Mouse (Mus musculus) megakaryocyte, embryonic 14.5 days (primary cell): ENCODE data around the gene Hoxb4. TPM values are rescaled to one million over a fixed set of nuclear protein-coding genes. Genes with fewer than 3 reads are reported as not detected.
A peak's percentile ranks its signal among the peaks of the same experiment; 100 is the strongest.

Experiments
- H3K27me3 ChIP-seq: replicated peaks from 2 replicates; pipeline ENCODE3; 2012; ENCODE audit warnings: inconsistent platforms
- H3K36me3 ChIP-seq: replicated peaks from 2 replicates; pipeline ENCODE3; 2012; ENCODE audit warnings: low read length, inconsistent platforms, mixed read lengths
- H3K4me1 ChIP-seq: 2 replicates; pipeline ENCODE4 v1.6.1; 2012; ENCODE audit warnings: inconsistent platforms
- H3K4me3 ChIP-seq: replicated peaks from 2 replicates; pipeline ENCODE3; 2012; ENCODE audit warnings: moderate library complexity, mild to moderate bottlenecking, inconsistent platforms
- H3K9me3 ChIP-seq: 2 replicates; pipeline ENCODE4 v1.6.1; 2012; ENCODE audit warnings: inconsistent platforms
- FLI1 ChIP-seq: IDR thresholded peaks from 2 replicates; pipeline ENCODE4 v1.6.1; 2012; ENCODE audit warnings: low read length, inconsistent platforms, mixed read lengths
- GATA1 ChIP-seq: IDR thresholded peaks from 3 replicates; pipeline ENCODE4 v1.6.1; 2012; ENCODE audit warnings: mixed read lengths, low read length, inconsistent platforms, borderline replicate concordance
- polyA plus RNA-seq: library from polyadenylated mRNA; stranded (reverse); fragments of >175 nt; gene quantifications from 2 replicates; pipeline ENCODE4 v1.2.3, GENCODE M21; 2012; ENCODE audit warnings: low replicate concordance; ENCODE audit not compliant: insufficient read depth

Gene Hoxb4
- polyA plus RNA-seq, 1 experiment = 4.5 TPM

DNA sequence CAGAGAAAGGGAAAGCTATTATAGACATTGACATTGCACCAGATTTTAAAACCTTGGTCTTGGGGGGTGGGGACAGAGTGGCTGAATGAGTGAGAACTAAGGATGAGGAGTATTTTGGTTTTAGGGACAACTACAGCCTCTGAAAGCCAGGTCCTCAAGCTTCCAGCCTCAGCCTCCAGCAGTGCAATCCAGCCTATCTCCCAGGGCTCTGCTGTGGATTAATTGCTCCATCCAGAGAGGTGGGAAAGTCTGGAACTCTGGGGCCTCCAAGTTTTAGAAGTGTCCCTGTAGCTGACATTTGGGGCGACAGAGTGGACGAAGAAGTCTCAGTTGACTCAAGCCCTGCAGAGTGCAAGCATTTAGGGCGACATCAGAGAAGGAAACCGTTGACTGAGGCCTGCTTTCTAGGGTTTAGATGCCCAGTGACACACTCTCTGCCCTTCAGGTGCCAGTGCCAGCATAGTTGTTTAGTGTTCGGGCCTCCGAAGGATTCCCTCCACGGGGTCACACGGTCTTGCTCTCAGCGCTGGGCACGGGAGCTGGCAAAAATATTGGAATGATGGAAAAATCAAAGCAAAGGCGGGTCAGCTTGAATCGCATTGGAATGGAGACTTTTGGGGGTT lies 4.2 kb upstream of the Hoxb4 start:
- TF ChIP-seq GATA1 (no peak), FLI1 (no peak)
- Histone ChIP-seq H3K4me3 (peak overlapping the region; percentile 85), H3K27me3 (peaks cover 93% of the 10 kb centered on the region), H3K4me1 (peaks cover 46% of the 10 kb centered on the region), H3K9me3 (no peaks in the 10 kb centered on the region), H3K36me3 (no peaks in the 10 kb centered on the region)

DNA sequence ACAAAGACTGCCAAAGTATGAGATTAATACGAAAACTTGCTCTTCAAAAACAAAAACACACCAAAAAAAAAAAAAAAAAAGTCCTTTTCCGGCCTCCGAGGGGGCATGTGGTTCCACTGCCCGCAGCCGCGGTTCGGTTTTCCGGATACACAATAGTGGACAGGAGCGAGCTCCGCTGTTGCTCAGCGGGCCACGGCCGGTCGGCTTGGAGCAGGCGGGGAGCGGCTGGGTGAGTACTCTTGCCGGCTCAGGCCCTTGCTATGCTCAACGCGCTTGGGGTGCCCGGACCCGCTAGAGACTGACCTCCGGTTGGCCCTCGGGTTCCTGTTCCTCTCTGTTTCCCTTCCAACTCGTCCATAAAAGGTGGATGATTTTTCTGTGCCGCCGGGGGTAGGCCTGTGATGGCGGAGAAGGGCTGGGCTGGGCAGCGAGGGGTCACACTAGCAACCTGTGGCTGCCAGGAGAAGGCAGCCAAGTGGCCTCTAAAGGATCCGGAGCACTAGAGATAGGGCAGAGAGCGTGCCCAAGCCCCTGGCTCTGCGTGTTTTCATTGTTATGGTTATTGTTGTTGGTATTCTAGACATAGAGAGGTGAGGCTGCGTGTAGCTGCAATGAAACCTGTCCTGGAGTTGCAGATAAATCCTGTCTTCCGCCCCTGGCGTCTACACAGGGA lies 3.3 kb upstream of the Hoxb4 start:
- H3K4me1 ChIP-seq = peaks cover 55% of the 10 kb centered on the region
- peak overlapping the region; percentile 85 for H3K4me3 ChIP-seq
- TF ChIP-seq GATA1 (no peak), FLI1 (no peak)
- H3K36me3 ChIP-seq = no peaks in the 10 kb centered on the region
- H3K9me3 ChIP-seq = no peaks in the 10 kb centered on the region
- H3K27me3 ChIP-seq = peaks cover 92% of the 10 kb centered on the region

- peak overlapping the region; percentile 85 for H3K4me3 ChIP-seq
- TF ChIP-seq GATA1 (no peak), FLI1 (no peak)
- no peaks in the 10 kb centered on the region for H3K36me3 ChIP-seq
- peaks cover 57% of the 10 kb centered on the region for H3K4me1 ChIP-seq
- H3K9me3 ChIP-seq = no peaks in the 10 kb centered on the region
- H3K27me3 ChIP-seq = peaks cover 90% of the 10 kb centered on the region
Observed at GRCm38 (mm10) chr11:96315344-96315681, 2.8 kb upstream of the Hoxb4 start.

DNA sequence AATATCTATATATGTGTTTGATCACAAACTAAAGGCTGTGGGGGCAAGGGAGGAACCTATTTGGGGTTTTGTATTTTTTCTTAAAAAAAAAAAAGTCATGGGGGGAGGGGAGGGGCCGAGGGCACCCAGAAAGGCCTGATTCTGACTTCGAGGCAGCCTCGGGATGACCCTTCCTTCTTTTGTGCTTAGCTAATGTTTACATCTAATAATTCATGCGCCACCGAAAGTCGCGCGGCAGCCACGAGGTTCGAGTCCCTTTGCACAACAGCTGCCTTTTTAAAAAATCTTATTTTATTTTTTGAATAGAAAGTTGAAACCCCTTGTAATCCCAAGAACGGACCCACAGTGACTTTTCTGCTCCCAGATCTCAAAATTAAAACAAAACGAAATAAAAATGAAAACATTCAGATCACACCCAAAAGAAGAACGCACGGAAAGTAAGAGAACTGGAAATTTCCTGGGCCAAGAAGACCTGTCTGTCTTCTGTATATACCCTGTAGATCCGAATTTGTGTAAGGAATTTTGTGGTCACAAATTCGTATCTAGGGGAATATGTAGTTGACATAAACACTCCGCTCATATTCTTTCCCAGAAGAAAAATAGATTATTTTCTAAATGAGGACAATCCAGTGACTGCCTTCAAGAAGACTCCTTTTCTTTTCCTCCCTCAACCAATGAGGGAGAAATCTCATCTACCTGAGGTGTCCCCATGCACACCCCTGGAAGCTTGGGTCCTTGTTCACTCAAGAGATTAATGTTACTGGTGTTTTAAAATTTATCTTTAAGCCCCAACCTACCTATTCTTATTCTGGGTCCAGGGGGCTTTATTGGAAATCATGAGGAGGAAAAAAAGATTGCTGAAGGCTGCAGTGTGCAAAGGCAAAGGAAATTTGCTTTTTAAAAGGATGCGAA lies 1.1 kb upstream of the Hoxb4 start:
- Histone ChIP-seq H3K4me1 (peaks cover 43% of the 10 kb centered on the region), H3K9me3 (no peaks in the 10 kb centered on the region), H3K4me3 (no peak overlapping the region), H3K36me3 (no peaks in the 10 kb centered on the region), H3K27me3 (peaks cover 83% of the 10 kb centered on the region)
- TF ChIP-seq FLI1 = no peak
- no peak for TF ChIP-seq GATA1

DNA sequence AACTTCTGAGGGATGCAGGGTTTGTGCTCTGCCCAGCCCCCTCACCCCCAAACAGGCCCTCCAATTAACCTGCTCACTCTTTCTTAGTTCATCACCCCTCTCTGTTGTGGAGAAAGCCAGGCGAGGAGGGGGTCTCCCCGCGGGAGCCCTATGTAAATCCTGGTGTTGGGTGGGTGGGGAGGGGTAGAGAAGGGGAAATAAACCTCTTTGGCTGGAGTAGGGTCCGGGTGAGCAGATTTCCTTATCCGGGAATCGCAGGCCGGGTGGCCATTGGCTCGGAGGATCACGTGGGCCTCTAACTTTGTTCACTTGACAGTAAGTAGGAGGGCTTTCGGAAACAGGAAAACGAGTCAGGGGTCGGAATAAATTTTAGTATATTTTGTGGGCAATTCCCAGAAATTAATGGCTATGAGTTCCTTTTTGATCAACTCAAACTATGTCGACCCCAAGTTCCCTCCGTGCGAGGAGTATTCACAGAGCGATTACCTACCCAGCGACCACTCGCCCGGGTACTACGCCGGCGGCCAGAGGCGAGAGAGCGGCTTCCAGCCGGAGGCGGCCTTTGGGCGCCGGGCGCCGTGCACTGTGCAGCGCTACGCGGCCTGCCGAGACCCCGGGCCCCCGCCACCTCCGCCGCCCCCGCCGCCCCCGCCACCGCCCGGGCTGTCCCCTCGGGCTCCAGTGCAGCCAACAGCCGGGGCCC lies 452 bp downstream of the Hoxb4 start:
- Histone ChIP-seq H3K4me3 (peak overlapping the region; percentile 92), H3K36me3 (no peaks in the 10 kb centered on the region), H3K27me3 (peaks cover 74% of the 10 kb centered on the region), H3K4me1 (peaks cover 38% of the 10 kb centered on the region), H3K9me3 (no peaks in the 10 kb centered on the region)
- TF ChIP-seq GATA1 (no peak), FLI1 (no peak)

- peaks cover 71% of the 10 kb centered on the region for H3K27me3 ChIP-seq
- no peaks in the 10 kb centered on the region for H3K9me3 ChIP-seq
- H3K36me3 ChIP-seq = no peaks in the 10 kb centered on the region
- no peak for TF ChIP-seq GATA1
- H3K4me1 ChIP-seq = peaks cover 34% of the 10 kb centered on the region
- H3K4me3 ChIP-seq = peak overlapping the region; percentile 92
Observed at GRCm38 (mm10) chr11:96319071-96319902, 1.2 kb downstream of the Hoxb4 start.

GRCm38 (mm10) chr11:96319910-96320309 lies 1.8 kb downstream of the Hoxb4 start:
- TF ChIP-seq FLI1 (no peak), GATA1 (no peak)
- no peaks in the 10 kb centered on the region for H3K36me3 ChIP-seq
- H3K27me3 ChIP-seq = peaks cover 69% of the 10 kb centered on the region
- H3K9me3 ChIP-seq = no peaks in the 10 kb centered on the region
- H3K4me3 ChIP-seq = peak overlapping the region; percentile 92
- peaks cover 27% of the 10 kb centered on the region for H3K4me1 ChIP-seq

DNA sequence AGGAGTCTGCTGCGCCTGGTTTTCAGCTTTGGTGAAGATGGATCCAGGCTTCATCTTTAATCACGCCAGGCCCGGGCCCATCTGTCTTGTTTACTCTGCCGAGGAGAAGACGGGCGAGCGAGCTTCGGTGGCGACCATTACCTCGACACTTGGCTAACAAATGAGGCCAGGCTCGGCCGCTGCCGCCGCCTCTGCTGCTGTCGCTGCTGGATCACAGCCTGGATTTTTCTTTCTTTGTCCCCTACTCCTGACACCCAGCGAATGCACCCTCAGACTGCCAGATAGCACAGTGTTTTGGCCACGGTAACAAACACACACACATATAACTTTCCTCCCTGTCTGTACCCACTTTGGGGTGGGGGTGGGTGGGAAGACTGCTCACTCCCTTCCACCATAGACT lies 2.6 kb downstream of the Hoxb4 start:
- peaks cover 66% of the 10 kb centered on the region for H3K27me3 ChIP-seq
- H3K4me3 ChIP-seq = no peak overlapping the region
- peaks cover 22% of the 10 kb centered on the region for H3K4me1 ChIP-seq
- no peak for TF ChIP-seq FLI1
- no peak for TF ChIP-seq GATA1
- H3K9me3 ChIP-seq = no peaks in the 10 kb centered on the region
- H3K36me3 ChIP-seq = no peaks in the 10 kb centered on the region

GRCm38 (mm10) chr11:96321846-96322245 lies 3.8 kb downstream of the Hoxb4 start:
- Histone ChIP-seq H3K27me3 (peaks cover 63% of the 10 kb centered on the region), H3K36me3 (no peaks in the 10 kb centered on the region), H3K9me3 (no peaks in the 10 kb centered on the region), H3K4me1 (peaks cover 22% of the 10 kb centered on the region), H3K4me3 (no peak overlapping the region)
- TF ChIP-seq GATA1 (no peak), FLI1 (no peak)
